Mouse (Mus musculus) heart, adult 8-10 months (tissue): ENCODE measurements around the gene Gm11992. TPM values are rescaled to one million over a fixed set of nuclear protein-coding genes. Genes with fewer than 3 reads are reported as not detected.

Source experiments
- DNase-seq: peaks from one replicate; pipeline ENCODE4 v3.0.0; 2022; ENCODE audit warnings: low spot score
- total RNA-seq, 4 experiments: library from RNA; stranded (reverse); gene quantifications; 2 replicates each; pipeline ENCODE4 v1.2.4; 2022

The Gm11992 gene
- total RNA-seq, 4 experiments from 2014 or later = 0.34 to 2.0 (median 0.82) TPM

DNA sequence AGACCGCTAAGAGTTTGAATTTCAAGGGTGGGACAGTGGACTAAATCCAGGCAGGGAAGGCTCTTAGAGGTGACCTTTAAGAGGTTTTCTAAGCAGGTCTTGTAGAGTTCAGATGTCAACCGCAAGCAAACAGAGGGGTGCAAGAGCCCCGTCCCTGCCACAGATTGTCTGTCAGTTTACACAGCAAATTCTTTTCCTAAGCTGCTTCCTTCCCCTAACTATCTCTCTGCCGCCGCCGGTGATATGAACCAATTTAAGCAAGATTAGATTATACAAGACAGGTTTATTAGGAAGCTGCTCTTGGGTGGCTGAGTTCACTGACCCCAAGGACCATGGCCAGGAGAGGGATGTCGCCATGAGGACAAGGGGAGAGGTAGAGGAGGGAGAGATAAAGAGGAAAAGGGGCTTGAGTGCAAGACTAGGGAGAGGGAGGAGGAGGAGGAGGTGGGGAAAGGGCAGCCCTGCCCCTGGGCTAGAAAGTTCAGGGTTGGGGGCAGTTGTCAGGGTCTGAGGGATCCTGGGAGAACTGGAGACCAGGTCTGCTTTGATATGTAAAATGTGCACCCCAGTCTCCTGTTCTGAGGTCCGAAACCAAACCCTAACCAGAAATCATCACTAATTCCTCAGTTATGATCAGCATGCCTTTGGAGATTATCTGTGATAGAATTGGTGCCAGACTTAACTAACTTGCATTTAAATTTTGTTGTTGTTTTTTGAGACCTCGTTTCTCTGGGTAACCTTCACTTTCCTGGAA, 67.2 kb downstream of the Gm11992 start:
- DNase-seq = no peak

DNA sequence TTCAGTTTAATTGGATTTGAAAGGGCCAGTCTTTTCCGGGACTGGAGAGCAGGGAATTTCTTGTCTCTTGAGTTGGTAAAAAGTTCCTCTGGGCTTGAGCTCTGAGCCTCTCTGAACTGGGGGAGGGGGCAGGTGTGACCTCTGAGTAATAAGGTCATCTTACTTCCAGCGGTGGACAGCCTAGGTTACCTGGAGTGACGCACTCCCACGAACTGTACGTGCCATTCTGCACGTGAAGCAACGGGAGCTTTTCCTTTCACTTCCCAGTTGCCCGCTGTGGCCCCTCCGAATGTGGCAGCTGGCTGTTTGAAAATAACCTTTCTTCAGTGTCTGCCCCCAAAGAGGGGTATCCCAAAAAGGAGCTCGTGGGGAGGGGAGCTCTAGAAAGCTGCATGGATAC, 67.7 kb downstream of the Gm11992 start:
- no peak for DNase-seq

DNA sequence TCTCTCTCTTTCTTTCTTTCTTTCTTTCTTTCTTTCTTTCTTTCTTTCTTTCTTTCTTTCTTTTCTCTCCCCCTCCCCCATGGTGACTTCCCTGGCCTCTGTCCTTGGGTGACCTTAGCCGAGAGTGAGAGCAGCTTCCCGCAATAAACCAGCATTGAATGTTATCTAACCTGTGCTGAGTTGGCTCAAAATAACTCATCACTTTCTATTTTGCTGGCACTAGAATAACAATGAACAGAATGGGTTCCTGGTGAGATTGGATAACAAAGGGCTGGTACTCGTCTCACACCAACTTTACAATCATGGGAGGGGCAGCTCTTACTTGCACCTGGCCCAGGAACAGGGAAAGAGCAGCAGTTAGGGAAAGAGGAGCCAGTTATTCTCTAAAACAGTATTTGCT, 68.5 kb downstream of the Gm11992 start:
- no peak for DNase-seq

DNA sequence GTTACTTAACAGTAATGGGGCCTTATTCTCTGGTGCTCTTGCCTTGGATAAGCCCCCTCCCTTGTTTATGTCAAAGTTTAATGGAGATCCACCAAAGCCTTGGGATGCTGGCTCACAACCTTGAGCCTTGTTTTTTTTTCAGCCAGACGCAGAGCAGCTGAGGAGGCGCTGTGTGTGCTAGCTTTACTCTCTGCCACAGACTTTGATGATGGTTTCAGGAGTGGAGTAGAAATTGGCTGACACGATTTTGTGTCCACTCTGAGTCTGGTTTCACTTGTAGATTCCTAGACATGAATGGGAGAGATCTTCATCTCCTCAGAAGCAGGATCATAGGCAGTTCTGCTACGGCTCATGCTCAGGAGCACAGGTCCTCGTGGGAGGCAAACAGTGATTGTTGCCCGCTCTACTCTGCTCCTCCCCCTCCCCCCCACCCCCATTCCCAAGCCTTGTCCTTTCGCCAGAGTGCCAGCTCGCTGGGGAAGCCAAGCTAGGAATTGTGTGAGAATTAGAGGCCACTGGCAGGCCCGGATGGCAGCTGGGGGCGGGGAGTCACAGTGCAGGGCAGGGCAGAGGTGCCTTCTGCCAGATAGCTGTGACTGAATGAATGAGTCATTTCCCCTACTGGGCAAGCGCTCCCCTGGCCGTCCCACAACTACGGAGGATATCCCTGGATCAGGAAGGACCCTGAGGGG, 69.1 kb downstream of the Gm11992 start:
- peak; percentile 71 for DNase-seq

DNA sequence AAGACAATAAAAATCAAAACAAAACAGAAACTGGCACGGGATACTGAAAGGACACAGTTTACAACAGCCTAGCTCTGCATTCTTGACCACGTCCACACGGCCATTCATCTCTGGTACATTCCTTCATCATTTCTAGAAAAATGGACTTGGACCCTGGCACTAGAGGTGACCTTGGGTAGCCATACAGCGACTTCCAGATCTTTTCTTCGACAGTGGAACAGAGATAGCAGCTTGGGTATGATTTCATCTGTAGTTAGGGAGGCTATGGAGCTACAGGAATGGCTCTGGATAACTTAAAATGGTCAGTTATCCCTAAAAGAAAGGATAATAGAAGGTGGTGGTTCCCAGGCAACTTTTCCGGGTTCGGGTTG, 69.6 kb downstream of the Gm11992 start, which contains the start of gene Upp1:
Gene Upp1 (plus strand): TSS at position 54 of the 371 bp plus-strand sequence.
- DNase-seq = no peak

DNA sequence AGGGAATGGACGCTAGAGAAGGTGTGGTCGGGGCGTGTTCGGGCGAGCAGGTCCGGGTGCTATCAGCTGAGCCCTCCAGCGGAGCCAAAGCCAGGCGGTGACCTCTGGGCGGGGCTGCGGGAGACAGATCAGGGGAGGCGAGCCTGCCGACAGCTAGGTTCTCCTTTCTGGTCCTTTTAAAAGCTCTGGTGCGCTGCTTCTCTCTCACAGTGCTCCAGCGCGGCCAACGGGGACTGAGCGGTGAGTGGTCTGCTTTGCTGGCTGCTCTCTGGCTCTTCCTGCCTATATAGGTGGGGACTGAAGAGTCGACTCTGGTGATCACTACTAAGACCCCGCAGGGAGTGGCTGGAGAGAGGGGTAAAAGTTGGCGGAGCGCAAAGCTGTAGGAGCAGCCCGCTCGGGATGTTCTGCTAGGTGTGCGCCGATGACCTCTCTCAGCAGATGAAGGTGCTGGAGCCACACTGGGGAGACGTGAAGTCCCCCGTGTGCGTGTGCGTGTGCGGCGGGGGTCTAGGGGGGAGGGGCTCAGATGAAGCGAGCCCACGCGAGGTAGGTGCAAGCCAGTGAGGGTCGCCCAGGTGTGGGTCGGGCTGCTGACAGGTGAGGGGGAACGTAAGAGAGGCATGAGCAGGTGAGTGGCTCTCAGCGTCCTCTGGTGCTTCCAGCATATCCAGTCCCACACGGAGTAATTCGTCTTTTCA, 70.2 kb downstream of the Gm11992 start:
- DNase-seq = peak; percentile 35

Other genes starting within 250 kb of the Gm11992 start
- not detected for gene Pkd1l1, start 75.3 kb upstream of the Gm11992 start, total RNA-seq
- gene Hus1, start 37.4 kb upstream of the Gm11992 start, total RNA-seq = 10 to 100 TPM in 3 of 4 experiments, 1 to 10 TPM in 1; 9.7 to 11.0 (median 10.6) TPM
- 1 to 10 TPM; 1.1 to 2.4 (median 1.9) TPM for gene Sun3, start 397 bp downstream of the Gm11992 start, total RNA-seq
- 1 to 10 TPM; 2.5 to 9.8 (median 3.0) TPM for gene Upp1, start 69.5 kb downstream of the Gm11992 start, total RNA-seq
- gene Abca13, start 143.3 kb downstream of the Gm11992 start, total RNA-seq = under 1 TPM in 1 of 4 experiments, not detected in 3; 0.03 TPM